Mouse (Mus musculus): ENCODE measurements around the gene Uckl1.

- TF ChIP-seq ETS1 (conservative IDR thresholded peaks at IDR 0.05; ENCODE audit: low read depth, low read length): no peak
- no peak for TF ChIP-seq POLR2A (IDR thresholded peaks at IDR 0.05; ENCODE audit: low read depth, low read length)
- no peak for TF ChIP-seq E2F4 (IDR thresholded peaks at IDR 0.05; ENCODE audit: insufficient replicate concordance, low read depth, low read length)
- TF ChIP-seq EP300 (IDR thresholded peaks at IDR 0.05; ENCODE audit: low read length): no peak
- TF ChIP-seq ZKSCAN1 (IDR thresholded peaks at IDR 0.05; ENCODE audit: borderline replicate concordance, low read depth, low read length): no peak
- TF ChIP-seq NRF1 (IDR thresholded peaks at IDR 0.05; ENCODE audit: low read depth, low read length): no peak
- no peak for TF ChIP-seq CTCF (conservative IDR thresholded peaks at IDR 0.05 in 1 of 2, IDR thresholded peaks at IDR 0.05 in 1 of 2; ENCODE audit: low read depth in 2 of 2, low read length in 2 of 2)
- TF ChIP-seq POLR2AphosphoS2 (IDR thresholded peaks at IDR 0.05; ENCODE audit: low read depth, low read length): no peak
- no peak for TF ChIP-seq MEF2A (IDR thresholded peaks at IDR 0.05; ENCODE audit: borderline replicate concordance, low read depth, low read length)
- no peak for TF ChIP-seq TBP (conservative IDR thresholded peaks at IDR 0.05; ENCODE audit: low read depth, low read length)
- TF ChIP-seq KAT2A (IDR thresholded peaks at IDR 0.05; ENCODE audit: insufficient replicate concordance, low read length): no peak
Measured at GRCm38 (mm10) chr2:181628471-181628870, 43.8 kb upstream of the Uckl1 start.
